Mouse (Mus musculus) right cerebral cortex, postnatal 4 days (tissue): ENCODE data around the gene Snx9.

Source experiments
- DNase-seq: peaks from one replicate; pipeline ENCODE4 v3.0.0-alpha.2; 2022

Snx9 gene

DNA sequence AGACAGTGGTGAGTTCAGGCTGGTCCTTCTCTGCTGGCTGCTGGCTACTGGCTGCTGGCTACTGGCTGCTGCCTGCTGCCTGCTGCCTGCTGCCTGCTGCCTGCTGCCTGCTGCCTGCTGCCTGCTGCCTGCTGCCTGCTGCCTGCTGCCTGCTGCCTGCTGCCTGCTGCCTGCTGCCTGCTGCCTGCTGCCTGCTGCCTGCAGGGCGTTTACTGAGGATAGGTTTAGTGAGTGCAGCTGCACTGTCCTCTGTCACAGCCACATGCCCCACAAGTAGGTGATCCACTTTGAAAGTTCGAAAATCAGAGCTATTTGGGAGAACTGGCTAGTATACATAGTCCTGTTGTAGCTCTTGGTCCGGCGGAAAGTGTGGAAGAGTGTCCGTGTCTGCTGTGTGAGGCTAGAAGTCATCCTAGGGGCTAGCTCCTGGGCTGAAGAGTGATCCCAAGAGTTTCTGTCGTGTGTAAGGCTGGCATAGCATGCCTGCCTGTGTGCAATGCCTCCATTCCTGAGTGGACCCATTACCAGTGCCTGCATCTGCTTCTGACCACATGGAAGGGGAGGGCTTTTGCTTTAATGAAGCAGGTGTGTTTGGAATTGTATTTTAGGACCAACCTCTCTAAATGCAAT is 45.2 kb downstream of the Snx9 start:
- no peak for DNase-seq

DNA sequence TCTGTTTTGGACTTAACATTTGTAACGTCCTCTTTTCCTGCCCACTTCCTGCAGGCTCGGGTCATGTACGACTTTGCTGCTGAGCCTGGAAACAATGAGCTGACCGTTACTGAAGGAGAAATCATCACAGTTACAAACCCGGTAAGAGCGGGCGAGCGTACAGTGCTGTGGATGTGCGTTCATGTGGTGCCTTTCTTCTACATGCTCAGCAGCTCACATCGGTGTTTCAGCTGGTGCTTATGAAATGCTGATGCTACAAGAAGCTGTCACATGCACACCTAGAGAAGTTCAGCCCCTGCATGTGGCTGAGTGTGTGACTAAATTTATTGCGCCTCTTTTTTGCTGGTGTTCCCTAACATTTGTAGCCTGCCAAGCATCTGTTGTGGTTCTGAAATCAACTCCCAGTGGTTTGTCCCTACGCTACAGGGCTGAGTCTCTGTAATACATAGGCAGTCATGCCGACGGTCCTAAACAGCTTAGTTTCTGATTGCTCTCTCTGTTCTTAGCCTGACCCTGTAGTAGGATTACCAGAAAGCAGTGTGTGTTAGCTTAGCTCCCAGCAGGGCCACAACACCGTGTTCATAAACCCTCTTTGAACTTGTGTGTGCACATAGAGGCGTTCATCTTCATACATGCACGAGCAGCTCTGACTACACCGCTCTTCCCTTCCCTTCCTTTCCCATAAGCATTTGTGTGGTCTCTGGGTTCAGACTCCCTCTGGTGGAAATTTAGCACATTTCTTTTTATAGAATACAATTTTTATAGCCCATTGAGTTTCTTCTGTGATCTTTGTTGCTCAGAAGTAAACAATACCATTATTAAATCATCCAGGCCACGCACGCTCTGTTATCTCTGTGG is 46.0 kb downstream of the Snx9 start:
- DNase-seq, result no peak

DNA sequence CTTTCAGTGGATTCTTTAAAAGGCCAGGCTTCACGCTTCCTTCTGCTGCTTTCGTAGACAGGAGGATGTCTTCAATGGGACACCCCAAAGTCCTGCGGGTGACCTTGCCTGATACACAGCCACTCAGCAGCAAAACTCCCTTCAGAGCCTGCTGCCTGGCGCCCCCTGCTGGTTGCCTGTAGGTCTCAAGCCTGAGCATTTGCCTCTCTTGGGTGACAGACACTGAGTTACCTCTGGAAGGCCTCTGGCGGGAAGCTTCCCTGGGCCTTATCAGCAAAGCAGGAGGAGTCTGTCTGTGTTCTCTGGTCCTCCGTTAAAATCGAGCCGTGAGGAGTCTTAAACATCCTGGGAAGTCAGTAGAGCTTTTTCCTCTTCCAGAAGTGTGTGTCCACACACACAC is 49.3 kb downstream of the Snx9 start:
- peak; percentile 84 for DNase-seq

DNA sequence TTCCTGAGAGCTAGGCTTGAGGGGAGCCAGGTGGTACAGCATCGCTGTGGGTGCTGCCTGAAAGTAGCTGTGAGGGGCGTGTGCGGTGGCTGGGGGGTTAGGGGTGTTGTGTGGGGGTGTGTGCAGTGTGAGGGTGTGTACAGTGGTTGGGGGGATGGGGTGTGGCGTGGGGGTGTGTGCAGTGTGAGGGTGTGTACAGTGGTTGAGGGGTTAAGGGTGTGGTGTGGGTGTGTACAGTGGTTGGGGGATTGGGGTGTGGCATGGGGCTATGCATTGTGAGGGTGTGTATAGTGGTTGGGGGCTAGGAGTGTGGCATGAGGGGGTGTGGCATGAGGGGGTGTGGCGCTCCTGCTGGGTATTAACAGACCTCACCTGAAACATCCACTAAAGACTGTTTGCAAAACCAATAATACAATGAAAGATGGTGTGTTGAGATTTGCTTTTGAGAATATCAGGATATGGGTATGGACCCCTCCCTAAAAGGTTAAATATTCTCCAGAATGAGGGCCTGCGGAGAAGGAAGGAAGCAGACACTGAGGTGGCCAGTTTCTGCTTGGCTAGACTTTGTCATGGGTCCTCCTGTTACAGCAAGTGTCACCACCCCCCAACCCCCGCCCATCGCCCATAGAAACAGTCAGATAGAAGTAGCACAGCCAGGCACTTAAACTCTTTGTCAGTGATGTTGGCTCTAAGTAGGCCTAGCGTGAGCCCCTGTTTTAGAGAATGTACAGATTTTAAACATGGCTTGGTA is 51.0 kb downstream of the Snx9 start:
- DNase-seq, result no peak

DNA sequence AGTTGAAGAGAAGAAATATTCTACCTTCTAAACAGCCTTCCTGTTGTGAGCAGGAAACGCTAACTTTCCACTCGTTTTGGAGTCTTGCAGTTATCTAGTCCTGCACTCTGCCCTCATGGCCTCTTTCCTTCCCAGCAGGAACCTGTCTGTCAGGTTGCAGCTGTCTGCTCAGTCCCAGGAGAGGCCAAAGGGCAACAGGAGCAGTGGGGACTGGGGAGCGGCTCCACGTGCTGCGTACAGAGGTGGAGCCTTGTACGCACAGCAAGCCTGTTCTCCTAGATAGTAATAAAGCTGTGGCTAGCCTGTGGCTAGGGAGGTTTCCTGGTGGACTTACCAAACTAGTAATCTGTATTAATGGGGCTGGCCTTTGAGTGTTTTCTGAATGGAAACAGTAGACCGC is 52.0 kb downstream of the Snx9 start:
- no peak for DNase-seq

DNA sequence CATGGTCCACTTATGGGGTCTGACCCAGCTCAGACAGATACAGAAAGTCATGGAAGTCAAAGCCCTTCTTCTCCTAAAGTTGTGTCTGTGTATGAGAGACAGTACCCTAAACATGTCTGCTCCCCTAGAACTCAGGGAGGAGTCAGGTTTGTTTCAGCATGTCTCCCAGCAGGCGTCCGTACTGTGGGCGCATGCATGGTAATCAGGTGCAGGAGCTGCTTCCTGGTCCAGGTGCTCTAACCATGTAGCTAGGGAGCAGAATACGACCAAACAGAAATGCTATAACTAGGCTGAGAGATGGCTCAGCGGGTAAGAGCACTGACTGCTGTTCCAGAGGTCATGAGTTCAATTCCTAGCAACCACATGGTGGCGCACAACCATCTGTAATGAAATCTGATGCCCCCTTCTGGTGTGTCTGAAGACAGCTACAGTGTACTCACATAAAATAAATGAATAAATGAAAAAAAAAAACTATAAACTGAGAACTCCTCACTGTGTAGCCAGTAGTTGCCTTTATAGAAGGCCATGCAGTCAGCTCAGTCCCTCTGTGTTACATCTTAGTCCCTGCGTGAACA is 52.5 kb downstream of the Snx9 start:
- DNase-seq, result no peak

DNA sequence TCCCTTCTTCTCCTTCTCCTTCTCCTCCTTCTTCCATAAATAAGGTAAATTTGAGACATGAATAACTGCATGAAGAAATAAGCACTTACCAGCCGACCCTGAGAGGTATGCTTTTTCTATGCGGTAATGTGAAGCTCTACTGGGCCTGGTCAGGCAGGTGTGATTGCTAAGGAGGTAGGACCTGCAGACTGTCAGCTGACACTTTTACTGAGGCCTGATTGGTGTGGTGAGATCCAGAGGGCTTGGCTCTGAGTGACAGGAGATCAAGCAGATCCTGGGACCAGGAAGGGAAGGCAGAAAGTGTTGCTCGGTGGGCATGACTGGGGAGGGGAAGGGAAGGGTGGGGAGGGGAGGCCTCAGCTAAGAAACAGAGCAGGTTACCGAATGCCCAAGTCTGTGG is 54.9 kb downstream of the Snx9 start:
- DNase-seq, result no peak

DNA sequence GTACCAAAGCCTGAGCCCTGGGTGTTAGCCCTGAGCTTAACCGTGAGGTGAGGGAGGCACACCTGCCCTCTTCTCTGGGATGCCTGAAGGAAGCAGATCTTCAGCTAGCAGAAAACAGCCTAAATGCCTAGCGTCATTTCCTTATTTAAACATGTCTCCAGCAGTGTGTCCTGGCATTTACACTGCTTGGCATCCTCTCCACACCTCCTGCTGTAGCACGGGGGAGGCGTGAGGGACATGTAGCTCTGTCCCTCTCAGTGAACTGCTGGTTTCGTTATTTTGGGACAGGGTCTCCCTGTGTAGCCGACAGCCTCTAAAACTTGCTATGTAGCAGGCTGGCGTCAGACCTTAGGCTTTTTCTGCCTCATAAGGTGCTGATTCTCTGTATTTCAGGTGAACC is 55.5 kb downstream of the Snx9 start:
- DNase-seq, result no peak

DNA sequence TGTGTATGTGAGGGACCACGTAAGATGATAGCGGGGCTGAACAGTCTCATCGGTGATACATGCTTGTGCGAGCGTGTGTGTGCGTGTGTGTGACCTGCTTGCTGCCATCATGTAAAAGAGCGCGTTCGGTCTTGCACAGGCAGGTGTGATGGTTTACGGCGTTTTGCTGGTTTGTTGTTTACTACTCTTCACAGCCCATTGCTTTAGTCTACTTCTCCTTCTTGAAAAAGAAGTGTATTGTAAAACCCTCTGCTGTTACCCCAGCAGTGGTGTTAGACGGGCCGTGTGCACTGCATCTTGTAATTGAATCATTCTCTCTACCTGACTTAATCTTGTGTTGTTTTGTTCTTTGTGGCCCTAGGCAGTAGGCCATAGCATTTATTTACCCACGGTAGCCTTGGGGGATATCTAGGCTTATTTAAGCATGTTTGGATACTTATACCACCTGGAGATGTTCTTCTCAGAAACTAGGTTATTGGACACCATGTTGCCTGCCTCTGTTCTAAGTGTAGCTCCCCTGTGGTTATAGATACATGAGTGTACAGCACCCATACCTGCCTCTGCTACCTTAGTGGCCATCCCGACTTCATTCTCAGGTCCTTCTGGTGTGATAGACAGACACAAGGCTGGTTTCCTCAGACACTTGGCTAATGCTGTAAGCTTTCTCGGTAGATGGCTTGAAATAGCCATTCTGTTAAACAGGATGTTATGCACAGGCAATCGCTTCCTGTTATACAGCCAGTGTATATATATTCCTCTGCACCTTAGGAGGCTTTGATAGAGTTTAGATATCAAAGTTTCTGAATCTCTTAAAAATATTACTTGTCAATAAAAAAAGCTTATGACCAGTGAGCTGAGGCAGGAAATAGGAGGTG is 56.4 kb downstream of the Snx9 start:
- DNase-seq, result no peak

DNA sequence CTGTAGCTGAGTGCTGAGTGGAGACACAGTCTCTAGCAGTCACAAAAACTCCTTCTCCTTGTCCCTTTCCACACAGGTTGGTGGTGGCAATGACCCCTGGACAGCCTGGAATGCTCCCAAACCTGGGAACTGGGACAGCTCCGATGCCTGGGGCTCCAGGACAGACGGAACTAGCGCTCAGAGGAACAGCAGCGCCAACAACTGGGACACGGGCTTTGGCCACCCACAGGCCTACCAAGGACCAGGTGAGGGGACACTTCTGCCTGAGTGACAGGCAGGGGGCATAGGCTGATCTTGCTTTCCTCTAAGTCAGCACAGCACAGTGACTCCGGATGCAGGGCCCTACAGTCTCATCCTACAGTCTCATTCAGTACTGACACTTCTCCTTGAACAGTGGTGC is 58.1 kb downstream of the Snx9 start:
- no peak for DNase-seq

DNA sequence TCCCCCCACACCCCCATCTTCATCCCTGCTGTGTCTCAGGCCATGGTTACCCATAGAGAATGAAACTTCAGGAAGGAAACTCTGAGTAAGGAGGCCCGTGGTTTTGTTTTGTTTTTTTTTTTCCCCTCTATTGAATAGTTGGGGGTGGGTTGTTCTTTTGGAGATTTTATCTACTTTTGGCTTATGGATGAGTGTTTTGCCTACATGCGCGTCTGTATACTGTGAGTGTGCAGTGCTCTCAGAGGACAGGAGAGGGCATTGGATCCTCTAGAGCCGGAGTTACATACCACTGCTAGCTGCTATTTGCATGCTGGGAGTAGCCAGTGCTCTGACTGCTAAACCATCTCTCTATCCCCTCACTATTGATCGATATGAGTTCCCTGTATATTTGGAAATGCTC is 60.3 kb downstream of the Snx9 start:
- no peak for DNase-seq

DNA sequence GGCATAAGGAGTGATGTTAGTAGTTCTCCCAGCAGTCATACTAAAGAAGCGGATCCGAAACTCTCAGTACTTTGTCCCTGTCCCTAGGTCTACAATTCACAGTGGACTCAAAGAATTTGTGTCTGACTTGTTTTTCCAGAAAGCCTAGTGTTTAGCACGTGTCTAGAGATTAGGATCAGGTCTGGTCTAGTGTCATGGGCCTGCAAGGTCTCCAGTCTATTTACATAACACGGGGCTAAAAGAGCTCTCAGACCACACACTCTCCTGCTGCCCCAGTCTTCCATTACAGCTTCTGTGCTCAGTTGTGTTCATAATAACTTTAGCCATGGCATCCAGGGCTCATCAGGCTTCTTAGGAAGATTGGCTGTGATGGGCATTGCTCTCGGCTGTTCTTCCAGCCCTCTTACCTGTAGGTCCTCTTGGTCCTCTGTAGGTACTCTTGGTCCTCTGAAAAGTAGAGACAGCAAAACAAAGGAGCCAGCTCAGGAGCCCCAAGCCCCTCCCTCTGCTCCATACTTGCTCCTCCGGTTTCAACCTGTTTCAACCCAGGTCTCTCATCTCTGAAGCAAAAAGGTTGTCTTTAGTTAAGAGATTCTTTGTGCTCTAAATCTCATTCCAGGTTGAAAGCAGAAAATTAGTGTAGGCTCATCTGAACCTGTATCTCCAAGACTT is 62.6 kb downstream of the Snx9 start:
- DNase-seq, result no peak

DNA sequence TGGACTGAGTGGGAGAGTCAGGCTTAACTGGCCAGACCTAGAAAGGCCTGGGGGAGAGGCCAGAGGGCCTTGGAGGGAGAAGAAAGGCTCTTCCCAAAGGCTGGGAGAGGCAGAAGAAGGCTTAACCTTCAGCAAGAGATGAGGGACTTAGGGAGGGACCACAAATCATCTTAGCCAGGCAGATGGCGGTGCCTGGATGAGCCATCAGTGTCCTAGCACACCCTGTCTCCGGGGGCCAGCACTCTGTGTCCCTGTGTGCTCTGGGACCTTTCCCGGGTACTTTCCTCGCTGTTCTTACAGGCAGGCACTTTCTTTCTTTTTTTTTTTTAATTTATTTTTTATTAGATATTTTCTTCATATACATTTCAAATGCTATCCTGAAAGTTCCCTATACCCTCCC is 68.6 kb downstream of the Snx9 start:
- DNase-seq, result no peak

DNA sequence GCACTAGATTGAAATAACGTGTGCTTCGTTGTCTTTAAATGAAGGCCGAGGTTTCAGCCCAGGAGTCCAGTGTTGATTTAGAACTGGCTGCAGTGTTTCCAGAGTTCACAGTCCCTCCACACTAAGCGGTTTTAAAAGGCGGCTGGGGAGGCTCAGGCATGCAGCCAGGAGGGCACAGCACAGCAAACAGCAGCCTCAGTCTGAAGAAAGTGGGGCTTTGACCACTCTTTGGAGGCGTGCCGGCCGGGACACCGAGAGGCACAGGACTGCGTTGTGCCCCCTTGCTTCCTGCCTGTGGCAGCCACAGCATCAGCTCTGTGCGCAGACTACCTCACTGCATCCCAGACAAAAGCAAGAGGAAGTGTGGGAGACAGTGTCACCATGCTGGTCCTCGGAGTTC is 70.5 kb downstream of the Snx9 start:
- peak; percentile 72 for DNase-seq

DNA sequence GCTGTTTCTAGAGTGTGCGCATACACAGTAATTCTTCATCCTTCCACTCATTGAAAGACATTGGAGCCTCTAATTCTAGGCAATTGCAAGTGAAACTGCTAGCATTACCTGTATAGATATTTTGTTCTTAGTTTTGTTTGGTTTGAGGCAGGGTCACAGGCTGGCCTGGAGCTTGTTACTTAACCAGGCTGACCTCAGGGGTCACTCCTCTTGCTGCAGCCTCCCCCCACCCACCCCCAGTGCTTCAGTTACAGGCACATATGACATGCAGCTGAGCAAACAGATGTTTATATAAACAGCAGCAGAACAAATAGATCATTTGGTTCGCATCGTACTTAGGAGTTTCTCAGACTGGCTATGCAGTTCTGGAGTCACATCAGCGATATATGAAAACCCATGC is 71.7 kb downstream of the Snx9 start:
- no peak for DNase-seq

DNA sequence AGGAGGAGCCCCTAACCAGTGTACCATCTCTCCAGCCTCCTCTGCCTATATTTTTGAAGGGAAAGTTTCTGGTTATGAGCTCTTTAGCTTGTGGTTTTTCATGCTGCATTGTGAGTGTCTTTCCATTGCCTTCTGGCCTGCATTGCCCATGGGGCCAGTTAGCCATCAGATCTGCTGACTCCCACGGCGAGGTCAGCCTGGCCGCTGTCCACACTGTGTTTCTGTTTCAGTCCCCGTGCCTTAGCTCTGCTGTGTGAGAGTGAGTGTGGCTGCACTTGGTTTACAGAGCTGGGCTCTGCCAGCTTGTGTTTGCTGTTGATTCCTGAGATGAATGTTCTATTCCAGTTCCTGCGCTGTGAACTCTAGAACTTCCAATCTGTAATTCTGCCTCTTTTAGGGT is 73.1 kb downstream of the Snx9 start:
- DNase-seq, result no peak

DNA sequence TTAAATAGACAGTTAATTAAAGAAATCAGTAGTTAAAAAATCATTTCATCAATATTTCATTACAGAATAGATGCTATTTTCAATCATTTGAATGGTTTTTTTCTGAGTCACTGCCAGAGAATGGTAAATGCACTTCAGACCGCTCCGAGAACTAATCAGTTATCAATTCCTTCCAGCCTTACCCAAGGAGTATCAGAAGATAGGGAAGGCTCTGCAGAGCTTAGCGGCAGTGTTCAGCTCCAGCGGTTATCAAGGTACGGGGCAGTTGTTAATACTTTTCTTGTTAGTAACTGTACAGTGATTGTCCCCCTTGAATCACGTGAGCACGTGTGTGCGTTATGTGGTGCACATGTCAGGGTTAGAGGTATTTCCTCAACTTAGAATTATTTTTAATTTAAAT is 80.8 kb downstream of the Snx9 start:
- DNase-seq, result no peak

DNA sequence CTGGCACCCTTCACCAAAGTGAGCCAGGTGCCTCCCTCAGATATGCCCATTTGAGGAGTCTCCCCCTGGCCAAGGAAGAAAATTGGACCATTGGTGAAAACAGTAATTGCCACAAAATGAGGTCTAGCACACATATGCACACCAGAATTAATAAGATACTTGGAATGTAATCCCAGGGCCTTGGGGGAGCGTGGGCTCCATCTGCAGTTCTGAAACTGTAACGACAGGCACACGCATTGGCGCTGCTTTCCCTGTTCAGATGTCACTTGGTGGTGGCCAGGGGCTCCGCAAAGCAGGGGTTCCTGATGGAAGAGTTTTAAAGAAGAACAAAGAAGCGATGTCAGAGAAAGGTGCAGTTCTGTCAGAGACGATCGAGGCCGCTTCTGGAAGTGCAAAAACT is 82.2 kb downstream of the Snx9 start:
- DNase-seq, result peak; percentile 49

DNA sequence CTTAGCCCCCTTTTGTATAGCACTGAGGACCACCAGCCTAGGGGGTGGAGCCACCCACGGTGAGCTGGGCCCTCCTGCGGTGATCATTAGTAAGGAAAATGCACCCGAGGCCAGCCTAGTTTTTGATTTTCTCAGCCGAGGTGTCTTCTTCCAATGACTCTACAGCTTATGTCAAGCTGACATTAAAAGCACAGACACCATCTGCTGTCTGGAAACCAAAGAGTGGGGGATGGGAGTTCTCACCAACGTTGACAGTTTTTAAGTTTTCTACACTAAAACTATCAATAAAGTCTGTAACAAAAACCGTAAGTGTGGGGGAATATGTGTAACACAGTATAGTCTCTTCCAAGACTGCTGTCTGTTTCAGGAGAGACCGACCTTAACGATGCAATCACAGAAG is 83.1 kb downstream of the Snx9 start:
- no peak for DNase-seq

DNA sequence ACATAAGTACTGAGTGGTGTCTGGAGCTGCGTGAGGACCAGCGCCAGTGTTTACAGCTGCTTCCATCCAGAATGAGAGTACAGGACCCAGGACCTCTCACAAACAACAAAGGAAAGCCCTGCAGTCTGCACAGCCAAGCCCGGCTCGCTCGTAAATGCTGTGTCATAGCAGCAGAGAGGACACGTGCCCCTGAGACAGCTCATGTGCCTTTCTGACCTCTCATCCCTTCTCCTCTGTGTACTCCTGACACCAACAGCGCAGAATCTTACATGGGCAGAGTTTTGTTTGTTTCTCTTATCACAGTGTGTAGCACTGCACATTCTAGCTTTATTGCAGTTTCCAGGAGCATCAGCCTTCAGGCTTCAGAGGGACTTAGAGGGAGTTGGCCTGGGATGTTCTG is 85.6 kb downstream of the Snx9 start:
- no peak for DNase-seq

DNA sequence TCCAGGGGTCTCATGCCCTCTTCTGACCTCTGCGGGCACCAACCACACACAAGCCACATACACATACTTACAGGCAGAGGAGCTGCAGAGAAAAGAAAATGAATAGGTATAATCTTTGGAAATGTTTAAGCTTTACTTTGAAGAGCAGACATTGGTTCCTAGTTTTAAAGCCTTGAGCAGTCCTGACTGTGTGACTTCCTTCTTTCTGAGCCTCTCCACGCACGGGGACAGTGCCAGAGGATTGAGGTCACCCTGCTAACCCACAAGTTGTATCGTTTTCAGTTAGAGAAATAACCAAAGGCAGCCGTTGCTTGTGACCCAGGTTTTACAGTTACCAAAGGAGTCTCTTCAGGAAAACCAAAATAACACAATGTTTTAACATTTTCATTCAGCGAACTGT is 87.9 kb downstream of the Snx9 start:
- DNase-seq, result no peak

DNA sequence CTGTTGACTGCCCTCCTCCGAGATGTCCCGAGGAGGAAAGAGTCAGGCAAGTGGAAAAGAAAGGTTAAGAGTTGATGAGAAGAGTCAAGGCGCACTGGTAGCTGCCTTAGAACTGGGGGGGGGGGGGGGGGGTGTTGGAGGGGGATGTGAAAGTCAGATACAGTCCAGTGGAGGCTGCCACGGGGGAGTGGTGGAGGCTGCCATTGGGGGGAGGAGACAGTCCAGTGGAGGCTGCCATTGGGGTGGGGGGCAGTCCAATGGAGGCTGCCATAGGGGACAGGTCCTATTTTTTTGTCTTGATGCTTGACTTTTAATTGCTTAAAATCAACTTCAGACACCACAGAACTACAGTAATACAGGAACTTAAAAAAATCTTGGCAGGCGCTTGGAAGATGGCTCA is 91.0 kb downstream of the Snx9 start:
- DNase-seq, result no peak
